Mouse (Mus musculus) intestine, postnatal 0 days (tissue): ENCODE results near the gene Gm36176. TPM values are rescaled to one million over a fixed set of nuclear protein-coding genes. Genes with fewer than 3 reads are reported as not detected.

Experiments used
- ATAC-seq: fragments of 200-750 bp; cut with Nextera tagmentation; 2 replicates; pipeline ENCODE4 v1.8.0; 2017; ENCODE audit warnings: mild to moderate bottlenecking, moderate TSS enrichment, moderate library complexity
- H3K27ac ChIP-seq: fragments of 300-500 bp; sonication (generic); 2 replicates; pipeline ENCODE4 v1.5.1; 2014; ENCODE audit warnings: mild to moderate bottlenecking, low read depth, low read length, moderate library complexity
- H3K27me3 ChIP-seq: fragments of 300-500 bp; sonication (generic); replicated peaks from 2 replicates; pipeline ENCODE4 v1.6.1; 2014; ENCODE audit warnings: low read length, mixed read lengths; ENCODE audit not compliant: control insufficient read depth, insufficient read depth
- H3K36me3 ChIP-seq: fragments of 300-500 bp; sonication (generic); 2 replicates; pipeline ENCODE4 v1.6.1; 2014; ENCODE audit warnings: mild to moderate bottlenecking, moderate library complexity; ENCODE audit not compliant: control insufficient read depth, insufficient read depth
- H3K4me1 ChIP-seq: fragments of 300-500 bp; sonication (generic); replicated peaks from 2 replicates; pipeline ENCODE4 v1.6.1; 2014; ENCODE audit warnings: antibody characterized with exemption, low read length, mixed read lengths; ENCODE audit not compliant: control insufficient read depth, insufficient read depth
- H3K4me2 ChIP-seq: fragments of 300-500 bp; sonication (generic); replicated peaks from 2 replicates; pipeline ENCODE4 v1.6.1; 2014; ENCODE audit warnings: low read depth, mild to moderate bottlenecking, moderate library complexity
- H3K4me3 ChIP-seq: fragments of 300-500 bp; sonication (generic); 2 replicates; pipeline ENCODE4 v1.5.1; 2014; ENCODE audit warnings: low read depth, low read length
- H3K9ac ChIP-seq: fragments of 300-500 bp; sonication (generic); 2 replicates; pipeline ENCODE4 v1.6.1; 2014; ENCODE audit warnings: mild to moderate bottlenecking, low read depth, low read length
- H3K9me3 ChIP-seq: fragments of 300-500 bp; sonication (generic); 2 replicates; pipeline ENCODE4 v1.6.1; 2016; ENCODE audit warnings: mixed run types; ENCODE audit not compliant: control insufficient read depth
- CTCF ChIP-seq: sonication (generic); IDR thresholded peaks from 2 replicates; pipeline ENCODE4 v1.5.1; 2016; ENCODE audit warnings: low read depth, mild to moderate bottlenecking, control low read depth, antibody characterized with exemption, moderate library complexity
- WGBS: fragments of 180-500 bp; shearing (Covaris S2); extraction: QIAGEN DNeasy Blood & Tissue Kit; methylation state at CpG from one replicate; pipeline ENCODE4 v1.1.7; 2014; 5-methylcytosine and 5-hydroxymethylcytosine counted together
- polyA plus RNA-seq: library from polyadenylated mRNA; unstranded; fragments of >200 nt; fragmentation: Nextera tagmentation; extraction: Ambion mirVana; gene quantifications from 2 replicates; pipeline ENCODE4 v1.2.1, GENCODE M21; 2015

The Gm36176 gene
- polyA plus RNA-seq, 1 experiment from 2014 or later, result not detected

- H3K27ac ChIP-seq, result no peak overlapping the region
- ATAC-seq, result 0 out of 2 replicates have a peak, but pooled peaks have one; percentile 8
- H3K27me3 ChIP-seq, result no peaks in the 10 kb centered on the region
- H3K4me1 ChIP-seq, result no peaks in the 10 kb centered on the region
- no peak overlapping the region for H3K4me2 ChIP-seq
- no peak overlapping the region for H3K9ac ChIP-seq
- no peaks in the 10 kb centered on the region for H3K36me3 ChIP-seq
- 12% methylated on average over 2 of the region's 2 CpGs for WGBS
- no peak overlapping the region for H3K4me3 ChIP-seq
- no peak for TF ChIP-seq CTCF
- peaks cover 8% of the 10 kb centered on the region; the same call in 1 of the 2 replicates for H3K9me3 ChIP-seq
Measured at GRCm38 (mm10) chr10:77846961-77847360, 358 bp downstream of the Gm36176 start.

- Histone ChIP-seq H3K36me3 (no peaks in the 10 kb centered on the region), H3K4me2 (no peak overlapping the region), H3K9ac (no peak overlapping the region), H3K27me3 (no peaks in the 10 kb centered on the region), H3K4me3 (no peak overlapping the region), H3K4me1 (no peaks in the 10 kb centered on the region), H3K9me3 (peaks cover 8% of the 10 kb centered on the region; the same call in 1 of the 2 replicates), H3K27ac (no peak overlapping the region)
- TF ChIP-seq CTCF, result no peak
- 46% methylated on average over 2 of the region's 2 CpGs for WGBS
- peak; percentile 59 for ATAC-seq
Measured at GRCm38 (mm10) chr10:77847538-77847937, 935 bp downstream of the Gm36176 start.

GRCm38 (mm10) chr10:77852559-77852958 lies 6.0 kb downstream of the Gm36176 start, which contains the start of gene Gm10318:
Gm10318 (plus strand) TSS chr10:77852859.
- Histone ChIP-seq H3K4me1 (no peaks in the 10 kb centered on the region), H3K4me2 (no peak within 1 kb of the TSS), H3K27me3 (no peaks in the 10 kb centered on the region), H3K9me3 (no peaks in the 10 kb centered on the region), H3K4me3 (no peak within 1 kb of the TSS), H3K27ac (no peak within 1 kb of the TSS), H3K36me3 (no peaks in the 10 kb centered on the region), H3K9ac (no peak within 1 kb of the TSS)
- TF ChIP-seq CTCF, result no peak
- 71% methylated on average over 9 of the region's 9 CpGs for WGBS
- no peak for ATAC-seq

GRCm38 (mm10) chr10:77861675-77862074 lies 15.1 kb downstream of the Gm36176 start, which contains the start of gene Gm3285:
Gm3285 (plus strand) TSS chr10:77861975.
- WGBS, result 55% methylated on average over 7 of the region's 7 CpGs
- Histone ChIP-seq H3K9me3 (no peaks in the 10 kb centered on the region), H3K27me3 (no peaks in the 10 kb centered on the region), H3K4me2 (no peak within 1 kb of the TSS), H3K9ac (no peak within 1 kb of the TSS), H3K4me3 (no peak within 1 kb of the TSS), H3K27ac (no peak within 1 kb of the TSS), H3K4me1 (no peaks in the 10 kb centered on the region), H3K36me3 (no peaks in the 10 kb centered on the region)
- no peak for ATAC-seq
- TF ChIP-seq CTCF, result no peak

GRCm38 (mm10) chr10:77864067-77864761 lies 17.6 kb downstream of the Gm36176 start:
- 28% methylated on average over 14 of the region's 14 CpGs for WGBS
- peak overlapping the region; percentile 57 for H3K4me2 ChIP-seq
- TF ChIP-seq CTCF, result peak; percentile 51
- H3K36me3 ChIP-seq, result no peaks in the 10 kb centered on the region
- no peaks in the 10 kb centered on the region for H3K9me3 ChIP-seq
- H3K4me3 ChIP-seq, result peak overlapping the region; percentile 22
- no peaks in the 10 kb centered on the region for H3K4me1 ChIP-seq
- H3K27ac ChIP-seq, result no peak overlapping the region
- no peak overlapping the region for H3K9ac ChIP-seq
- H3K27me3 ChIP-seq, result no peaks in the 10 kb centered on the region
- ATAC-seq, result peak; percentile 93

GRCm38 (mm10) chr10:77864762-77865143 lies 18.1 kb downstream of the Gm36176 start:
- no peak for ATAC-seq
- Histone ChIP-seq H3K9ac (no peak overlapping the region), H3K4me1 (no peaks in the 10 kb centered on the region), H3K36me3 (no peaks in the 10 kb centered on the region), H3K27me3 (no peaks in the 10 kb centered on the region), H3K4me3 (peak overlapping the region; percentile 22), H3K9me3 (no peaks in the 10 kb centered on the region), H3K27ac (no peak overlapping the region), H3K4me2 (peak overlapping the region; percentile 57)
- no peak for TF ChIP-seq CTCF
- 36% methylated on average over 11 of the region's 11 CpGs for WGBS
